Mouse (Mus musculus): ENCODE measurements around the gene Prim2. TPM values are rescaled to one million over a fixed set of nuclear protein-coding genes. Genes with fewer than 3 reads are reported as not detected.
"Not testable (repeated sequence)": the region's sequence is repeated elsewhere in the genome, so short reads cannot be mapped to it uniquely, and the experiment has no call there.

The Prim2 gene
- total RNA-seq, 2 experiments from 2014 or later, result 1.8 to 2.7 TPM

GRCm38 (mm10) chr1:33663163-33663562 is 6.4 kb downstream of the Prim2 start:
- DNase-seq, result no peak
- intact Hi-C loops (cut with DNase I; ENCODE audit: low total_unique reads), result loop anchor here (10.0 kb wide), 1 partner anchor 302 kb away; no protein-coding TSS in a partner anchor

GRCm38 (mm10) chr1:33658302-33658701 is 11.3 kb downstream of the Prim2 start:
- intact Hi-C loops (cut with DNase I; ENCODE audit: low total_unique reads), result no loop called here
- no peak for DNase-seq

GRCm38 (mm10) chr1:33657574-33658149 is 11.9 kb downstream of the Prim2 start:
- no peak for DNase-seq
- intact Hi-C loops (cut with DNase I; ENCODE audit: low total_unique reads), result no loop called here

- DNase-seq, result no peak
- intact Hi-C loops (cut with DNase I; ENCODE audit: low total_unique reads), result no loop called here
These were observed 18.7 kb downstream of the Prim2 start for GRCm38 (mm10) chr1:33650875-33651274.

- intact Hi-C loops (cut with DNase I; ENCODE audit: low total_unique reads), result no loop called here
These were observed 20.0 kb downstream of the Prim2 start for GRCm38 (mm10) chr1:33649534-33650108.

GRCm38 (mm10) chr1:33649021-33649420 is 20.6 kb downstream of the Prim2 start:
- no peak for DNase-seq
- intact Hi-C loops (cut with DNase I; ENCODE audit: low total_unique reads), result no loop called here

More at GRCm38 (mm10) chr1:33649534-33650108, 20.0 kb downstream of the Prim2 start:
- no peak for DNase-seq

GRCm38 (mm10) chr1:33647661-33648060 is 21.9 kb downstream of the Prim2 start:
- intact Hi-C loops (cut with DNase I; ENCODE audit: low total_unique reads), result no loop called here
- no peak for DNase-seq

- DNase-seq, result no peak
- intact Hi-C loops (cut with DNase I; ENCODE audit: low total_unique reads), result no loop called here
These were observed 22.4 kb downstream of the Prim2 start for GRCm38 (mm10) chr1:33647173-33647572.

- intact Hi-C loops (cut with DNase I; ENCODE audit: low total_unique reads), result no loop called here
- no peak for DNase-seq
These were observed 23.9 kb downstream of the Prim2 start for GRCm38 (mm10) chr1:33645689-33646088.

GRCm38 (mm10) chr1:33641139-33641538 is 28.5 kb downstream of the Prim2 start:
- DNase-seq, result no peak
- intact Hi-C loops (cut with DNase I; ENCODE audit: low total_unique reads), result no loop called here

GRCm38 (mm10) chr1:33640089-33640488 is 29.5 kb downstream of the Prim2 start:
- intact Hi-C loops (cut with DNase I; ENCODE audit: low total_unique reads), result no loop called here
- no peak for DNase-seq

GRCm38 (mm10) chr1:33639234-33639633 is 30.4 kb downstream of the Prim2 start:
- intact Hi-C loops (cut with DNase I; ENCODE audit: low total_unique reads), result no loop called here

GRCm38 (mm10) chr1:33637827-33638226 is 31.8 kb downstream of the Prim2 start:
- intact Hi-C loops (cut with DNase I; ENCODE audit: low total_unique reads), result no loop called here
- DNase-seq, result no peak

More at GRCm38 (mm10) chr1:33639234-33639633, 30.4 kb downstream of the Prim2 start:
- no peak for DNase-seq

GRCm38 (mm10) chr1:33636421-33637195 is 33.0 kb downstream of the Prim2 start:
- no peak for DNase-seq
- intact Hi-C loops (cut with DNase I; ENCODE audit: low total_unique reads), result no loop called here

- intact Hi-C loops (cut with DNase I; ENCODE audit: low total_unique reads); DNase-seq: not testable (repeated sequence)
These were observed 38.5 kb downstream of the Prim2 start for GRCm38 (mm10) chr1:33631002-33631618.

GRCm38 (mm10) chr1:33627803-33628202 is 41.8 kb downstream of the Prim2 start:
- intact Hi-C loops (cut with DNase I; ENCODE audit: low total_unique reads), result no loop called here

GRCm38 (mm10) chr1:33627070-33627469 is 42.5 kb downstream of the Prim2 start:
- DNase-seq, result no peak

More at GRCm38 (mm10) chr1:33627803-33628202, 41.8 kb downstream of the Prim2 start:
- DNase-seq, result no peak

GRCm38 (mm10) chr1:33624900-33625299 is 44.7 kb downstream of the Prim2 start:
- intact Hi-C loops (cut with DNase I; ENCODE audit: low total_unique reads), result no loop called here

More at GRCm38 (mm10) chr1:33627070-33627469, 42.5 kb downstream of the Prim2 start:
- intact Hi-C loops (cut with DNase I; ENCODE audit: low total_unique reads), result no loop called here

GRCm38 (mm10) chr1:33624441-33624840 is 45.2 kb downstream of the Prim2 start:
- intact Hi-C loops (cut with DNase I; ENCODE audit: low total_unique reads), result no loop called here
- DNase-seq, result no peak

More at GRCm38 (mm10) chr1:33624900-33625299, 44.7 kb downstream of the Prim2 start:
- DNase-seq, result no peak

- intact Hi-C loops (cut with DNase I; ENCODE audit: low total_unique reads), result no loop called here
- no peak for DNase-seq
These were observed 47.8 kb downstream of the Prim2 start for GRCm38 (mm10) chr1:33621791-33622190.
